8 mouse cellular contexts compared by ENCODE assay signal in the genomic region with DNA sequence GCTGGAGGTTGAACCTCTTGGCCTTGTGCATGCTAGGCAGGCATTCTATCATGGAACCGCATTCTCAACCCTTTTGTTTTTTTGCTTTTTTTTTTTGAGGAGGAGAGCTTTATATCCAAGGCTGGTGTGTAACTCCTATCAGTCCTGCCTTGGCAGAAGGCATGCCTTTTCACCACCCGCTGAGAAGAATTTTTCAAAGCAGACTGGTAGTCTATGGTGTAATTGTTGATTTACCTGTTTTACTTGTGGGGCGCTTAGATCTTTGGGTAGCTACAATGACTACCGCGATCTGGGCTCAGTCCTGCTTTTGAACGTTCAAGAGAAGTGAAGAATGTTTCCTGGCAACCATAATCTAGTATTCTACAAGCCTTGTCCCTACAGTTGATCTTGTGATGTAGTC. TPM values are rescaled to one million over a fixed set of nuclear protein-coding genes. Genes with fewer than 3 reads are reported as not detected.
DNase-seq lines count a peak whose midpoint lies in the region; TF ChIP-seq lines count a peak whose summit lies in the region.

No protein-coding gene starts in this region.

- no peak overlapping the region for H3K9ac ChIP-seq in heart, adult 2 months (ENCODE audit: low read depth, low read length)
- H3K9ac ChIP-seq in MEL (ENCODE audit: control insufficient read depth, low read depth, low read length, poor library complexity, severe bottlenecking), result peak overlapping the region; percentile 93

- H3K4me3 ChIP-seq in heart, adult 2 months, result peak overlapping the region; percentile 88
- peak overlapping the region; percentile 81 to 96 for H3K4me3 ChIP-seq in MEL (ENCODE audit: control insufficient read depth in 1 of 2, insufficient read depth in 1 of 2, low read depth in 2 of 2, low read length in 2 of 2)
- H3K4me3 ChIP-seq in hindbrain, embryonic 10.5 days, result peak overlapping the region; percentile 96
- peak overlapping the region; percentile 96 for H3K4me3 ChIP-seq in midbrain, embryonic 10.5 days

- intact Hi-C loops in heart, adult 2 months (cut with DNase I), result loop anchor here (5.0 kb wide), 3 partner anchors 92 to 328 kb away; a partner anchor contains a TSS

- DNase-seq in heart, adult 2 months, result no peak
- DNase-seq in heart, adult 18-20 months, result no peak
- no peak for DNase-seq in MEL (ENCODE audit: low read depth, low spot score)
- DNase-seq in hindbrain, embryonic 10.5 days (ENCODE audit: low spot score), result no peak
- no peak for DNase-seq in midbrain, embryonic 10.5 days (ENCODE audit: low spot score)
- DNase-seq in right cerebral cortex, postnatal 10 days (ENCODE audit: low spot score in 2 of 2), result no peak
- no peak for DNase-seq in urinary bladder, postnatal 10 days (ENCODE audit: low spot score)
- no peak for DNase-seq in adipocyte (ENCODE audit: low spot score)

- no peaks in the 10 kb centered on the region for H3K27me3 ChIP-seq in heart, adult 2 months (ENCODE audit: control insufficient read depth, insufficient read depth, low read length)
- H3K27me3 ChIP-seq in MEL (ENCODE audit: control insufficient read depth in 1 of 2, insufficient read depth in 2 of 2, low read length in 2 of 2), result no peaks in the 10 kb centered on the region
- H3K27me3 ChIP-seq in hindbrain, embryonic 10.5 days (ENCODE audit: insufficient read depth, poor library complexity, severe bottlenecking), result no peaks in the 10 kb centered on the region
- no peaks in the 10 kb centered on the region for H3K27me3 ChIP-seq in midbrain, embryonic 10.5 days (ENCODE audit: low read depth, poor library complexity, severe bottlenecking)

- peaks cover 2% of the 10 kb centered on the region; the same call in 1 of the 2 replicates for H3K4me1 ChIP-seq in heart, adult 2 months (ENCODE audit: control insufficient read depth, insufficient read depth, low read length)
- peaks cover 5 to 11% of the 10 kb centered on the region in 2 experiments; a peak in 3 of 4 replicates for H3K4me1 ChIP-seq in MEL (ENCODE audit: control insufficient read depth in 1 of 2, insufficient read depth in 2 of 2, low read length in 2 of 2)
- peaks cover 24% of the 10 kb centered on the region for H3K4me1 ChIP-seq in hindbrain, embryonic 10.5 days (replicated peaks)
- H3K4me1 ChIP-seq in midbrain, embryonic 10.5 days, result peaks cover 32% of the 10 kb centered on the region

- TF ChIP-seq CTCF in heart, adult 2 months (IDR thresholded peaks at IDR 0.05), result no peak
- no peak for TF ChIP-seq CTCF in MEL (IDR thresholded peaks at IDR 0.05 in 2 of 3, conservative IDR thresholded peaks at IDR 0.05 in 1 of 3; ENCODE audit: control insufficient read depth in 1 of 3, insufficient read depth in 1 of 3, low read depth in 2 of 3, low read length in 3 of 3, poor library complexity in 1 of 3, severe bottlenecking in 1 of 3)

- TF ChIP-seq EP300 in heart, adult 2 months (IDR thresholded peaks at IDR 0.05; ENCODE audit: insufficient read depth, low read depth, low read length), result no peak
- no peak for TF ChIP-seq EP300 in MEL (IDR thresholded peaks at IDR 0.05; ENCODE audit: low read depth in 1 of 2, low read length in 2 of 2)

- TF ChIP-seq RAD21 in MEL (IDR thresholded peaks at IDR 0.05; ENCODE audit: low read depth, low read length), result no peak

- H3K27ac ChIP-seq in heart, adult 2 months, result no peak overlapping the region
- H3K27ac ChIP-seq in MEL (ENCODE audit: control insufficient read depth, low read depth, low read length), result no peak overlapping the region
- peak overlapping the region; percentile 99 for H3K27ac ChIP-seq in hindbrain, embryonic 10.5 days
- H3K27ac ChIP-seq in midbrain, embryonic 10.5 days (replicated peaks), result peak overlapping the region; percentile 98

- peaks cover 4% of the 10 kb centered on the region; the same call in 1 of the 2 replicates for H3K79me2 ChIP-seq in heart, adult 2 months (replicated peaks; ENCODE audit: control insufficient read depth, insufficient read depth, low read length)
- H3K79me2 ChIP-seq in MEL (ENCODE audit: control insufficient read depth, insufficient read depth, low read length, poor library complexity), result peaks cover 41% of the 10 kb centered on the region

- no peaks in the 10 kb centered on the region; the same call in 1 of the 2 replicates for H3K36me3 ChIP-seq in heart, adult 2 months (ENCODE audit: control insufficient read depth, insufficient read depth, low read length)
- peaks cover 2 to 17% of the 10 kb centered on the region in 2 experiments; a peak in 3 of 4 replicates for H3K36me3 ChIP-seq in MEL (ENCODE audit: control insufficient read depth in 1 of 2, insufficient read depth in 2 of 2, low read length in 2 of 2)
- H3K36me3 ChIP-seq in hindbrain, embryonic 10.5 days, result peaks cover 39% of the 10 kb centered on the region
- peaks cover 31% of the 10 kb centered on the region for H3K36me3 ChIP-seq in midbrain, embryonic 10.5 days

- no peak for TF ChIP-seq POLR2A in heart, adult 2 months (IDR thresholded peaks at IDR 0.05; ENCODE audit: insufficient read depth, low read depth, low read length)
- no peak for TF ChIP-seq POLR2A in MEL (IDR thresholded peaks at IDR 0.05; ENCODE audit: control insufficient read depth in 1 of 2, insufficient read depth in 1 of 2, low read depth in 1 of 2, low read length in 2 of 2, poor library complexity in 1 of 2)

- WGBS in heart, adult 2 months, result 50% methylated on average over 6 of the region's 6 CpGs
- 76% methylated on average over 6 of the region's 6 CpGs for WGBS in hindbrain, embryonic 10.5 days
- WGBS in midbrain, embryonic 10.5 days, result 80% methylated on average over 6 of the region's 6 CpGs

- H3K9me3 ChIP-seq in MEL (replicated peaks; ENCODE audit: insufficient read depth, low read length), result no peaks in the 10 kb centered on the region
- no peaks in the 10 kb centered on the region for H3K9me3 ChIP-seq in hindbrain, embryonic 10.5 days
- no peaks in the 10 kb centered on the region for H3K9me3 ChIP-seq in midbrain, embryonic 10.5 days (replicated peaks)

TF ChIP-seq in MEL, 35 proteins besides CTCF, POLR2A, EP300 and RAD21:
- no peak for TF ChIP-seq UBTF (IDR thresholded peaks at IDR 0.05; ENCODE audit: borderline replicate concordance, insufficient read depth, low read depth, low read length)
- TF ChIP-seq MAX (IDR thresholded peaks at IDR 0.05; ENCODE audit: low read length), result no peak
- no peak for TF ChIP-seq ETS1 (IDR thresholded peaks at IDR 0.05; ENCODE audit: low read depth, low read length)
- no peak for TF ChIP-seq ZC3H11A (IDR thresholded peaks at IDR 0.05; ENCODE audit: low read depth, low read length)
- TF ChIP-seq ZNF384 (IDR thresholded peaks at IDR 0.05; ENCODE audit: low read depth, low read length), result no peak
- TF ChIP-seq KAT2A (conservative IDR thresholded peaks at IDR 0.05; ENCODE audit: low read depth, low read length), result no peak
- TF ChIP-seq USF2 (IDR thresholded peaks at IDR 0.05; ENCODE audit: borderline replicate concordance in 1 of 2, insufficient read depth in 1 of 2, low read depth in 1 of 2, low read length in 2 of 2), result no peak
- TF ChIP-seq SIN3A (IDR thresholded peaks at IDR 0.05; ENCODE audit: low read length), result no peak
- no peak for TF ChIP-seq MYC (IDR thresholded peaks at IDR 0.05; ENCODE audit: low read depth, low read length)
- TF ChIP-seq BHLHE40 (IDR thresholded peaks at IDR 0.05; ENCODE audit: borderline replicate concordance, low read depth, low read length), result no peak
- TF ChIP-seq GABPA (IDR thresholded peaks at IDR 0.05; ENCODE audit: low read depth, low read length), result no peak
- no peak for TF ChIP-seq MYB (IDR thresholded peaks at IDR 0.05; ENCODE audit: low read depth, low read length)
- TF ChIP-seq GATA1 (IDR thresholded peaks at IDR 0.05; ENCODE audit: low read depth, low read length), result no peak
- no peak for TF ChIP-seq POLR2AphosphoS5 (IDR thresholded peaks at IDR 0.05; ENCODE audit: borderline replicate concordance, low read depth, low read length)
- TF ChIP-seq JUND (IDR thresholded peaks at IDR 0.05; ENCODE audit: low read depth, low read length), result no peak
- no peak for TF ChIP-seq ELF1 (IDR thresholded peaks at IDR 0.05; ENCODE audit: low read depth, low read length)
- TF ChIP-seq E2F4 (IDR thresholded peaks at IDR 0.05; ENCODE audit: borderline replicate concordance, low read depth, low read length), result no peak
- TF ChIP-seq POLR2AphosphoS2 (IDR thresholded peaks at IDR 0.05; ENCODE audit: low read length), result no peak
- no peak for TF ChIP-seq NELFE (IDR thresholded peaks at IDR 0.05; ENCODE audit: low read depth, low read length)

RNA-seq across cellular contexts. Expression of a gene that starts 0.9 kb away (rescaled TPM):
- 10 to 100 TPM; 26.7 to 27.9 TPM for total RNA-seq in heart, adult 2 months (2021)
- 19.8 and 34.5 TPM in 2 replicates for polyA plus RNA-seq in heart, adult 2 months (2012; rRNA removed)
- total RNA-seq in heart, adult 18-20 months (2021), result 10 to 100 TPM; 30.3 to 31.3 TPM
- 181 and 196 TPM in 2 replicates for total RNA-seq in MEL (2012; rRNA removed)
- polyA plus RNA-seq in MEL (2012; ENCODE audit: insufficient read depth in 1 of 2, insufficient read length in 2 of 2, low read depth in 1 of 2, low replicate concordance in 2 of 2, missing spikeins in 1 of 2), result 100 to 1,000 TPM in 1 of 2 experiments, not detected in 1; 162 TPM
- polyA plus RNA-seq in hindbrain, embryonic 10.5 days (2016; fragmentation: Nextera tagmentation; extraction: Ambion mirVana), result 122 and 146 TPM in 2 replicates
- 138 and 157 TPM in 2 replicates for polyA plus RNA-seq in midbrain, embryonic 10.5 days (2016; fragmentation: Nextera tagmentation; extraction: Ambion mirVana)

RNA-seq across cellular contexts. Expression of a gene that starts 0.9 kb away (rescaled TPM):
- 10 to 100 TPM; 36.7 to 42.8 TPM for total RNA-seq in heart, adult 2 months (2021)
- polyA plus RNA-seq in heart, adult 2 months (2012; rRNA removed), result 57.8 and 66.2 TPM in 2 replicates
- 10 to 100 TPM; 38.7 to 39.7 TPM for total RNA-seq in heart, adult 18-20 months (2021)
- 51.7 and 51.8 TPM in 2 replicates for total RNA-seq in MEL (2012; rRNA removed)
- polyA plus RNA-seq in MEL (2012; ENCODE audit: insufficient read depth in 1 of 2, insufficient read length in 2 of 2, low read depth in 1 of 2, low replicate concordance in 2 of 2, missing spikeins in 1 of 2), result 10 to 100 TPM; 92.0 to 98.1 TPM
- 76.8 and 83.4 TPM in 2 replicates for polyA plus RNA-seq in hindbrain, embryonic 10.5 days (2016; fragmentation: Nextera tagmentation; extraction: Ambion mirVana)
- polyA plus RNA-seq in midbrain, embryonic 10.5 days (2016; fragmentation: Nextera tagmentation; extraction: Ambion mirVana), result 79.2 and 81.9 TPM in 2 replicates

RNA-seq across cellular contexts. Expression of a gene that starts 36.8 kb away (rescaled TPM):
- 10 to 100 TPM; 47.0 to 71.1 TPM for total RNA-seq in heart, adult 2 months (2021)
- polyA plus RNA-seq in heart, adult 2 months (2012; rRNA removed), result 60.6 and 62.3 TPM in 2 replicates
- 10 to 100 TPM; 39.9 to 51.1 TPM for total RNA-seq in heart, adult 18-20 months (2021)
- total RNA-seq in MEL (2012; rRNA removed), result not detected in 2 replicates
- under 1 TPM in 1 of 2 experiments, not detected in 1; 0.24 TPM for polyA plus RNA-seq in MEL (2012; ENCODE audit: insufficient read depth in 1 of 2, insufficient read length in 2 of 2, low read depth in 1 of 2, low replicate concordance in 2 of 2, missing spikeins in 1 of 2)
- 0.16 TPM in 1 of 2 replicates, not detected in the other for polyA plus RNA-seq in hindbrain, embryonic 10.5 days (2016; fragmentation: Nextera tagmentation; extraction: Ambion mirVana)
- polyA plus RNA-seq in midbrain, embryonic 10.5 days (2016; fragmentation: Nextera tagmentation; extraction: Ambion mirVana), result 0.20 TPM in 1 of 2 replicates, not detected in the other

Comparison
In these comparisons a context has a peak if more than half of its experiments do, and no peak if none do; other contexts are left out.
1. H3K27ac ChIP-seq: peak in hindbrain, embryonic 10.5 days (single experiment) and midbrain, embryonic 10.5 days (single experiment); none in heart, adult 2 months (single experiment) and MEL (single experiment).
2. RNA of a gene that starts 36.8 kb away (polyA plus RNA-seq): 60.6 to 62.3 TPM in heart, adult 2 months; 0.24 TPM in MEL, 0.20 TPM in midbrain, embryonic 10.5 days and 0.16 TPM in hindbrain, embryonic 10.5 days; every median in the first group is over 10 times any median in the second.
3. Peak in every context shown above with its lines, with median percentiles within 50 percentile points of each other: H3K4me3 ChIP-seq.